Mouse (Mus musculus) lung, postnatal 0 days (tissue): ENCODE data around the gene Cdh13.

Experiments used
- CTCF ChIP-seq: IDR thresholded peaks from 2 replicates; pipeline ENCODE4 v1.5.1; 2016; ENCODE audit warnings: antibody characterized with exemption, mild to moderate bottlenecking
- EP300 ChIP-seq: IDR thresholded peaks from 2 replicates; pipeline ENCODE4 v1.6.1; 2016; ENCODE audit warnings: antibody characterized with exemption, mild to moderate bottlenecking, control low read depth

DNA sequence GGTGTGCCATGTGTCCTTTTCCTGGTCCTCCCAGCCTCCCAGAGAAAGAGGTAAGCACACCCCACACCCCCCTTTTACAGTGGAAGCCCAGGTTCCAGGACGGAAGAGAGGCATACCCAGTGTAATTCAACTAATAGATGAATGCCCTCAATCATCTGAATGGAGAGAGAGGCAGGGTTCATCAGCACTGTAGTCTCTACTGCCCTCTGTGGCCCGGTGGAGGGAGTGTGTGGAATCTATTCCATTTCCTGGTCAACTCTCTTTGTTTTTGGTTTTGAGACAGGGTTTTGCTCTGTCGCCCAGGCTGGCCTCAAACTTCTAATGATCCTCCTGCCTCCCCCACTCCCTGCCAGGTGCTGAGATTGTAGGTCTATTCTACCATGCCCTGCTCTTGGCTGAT lies 159.8 kb downstream of the Cdh13 start:
- TF ChIP-seq CTCF (peak; percentile 69), EP300 (no peak)
